Mouse (Mus musculus) mesoderm, embryonic 11.5 days (tissue): ENCODE measurements around the gene Chrne.
"Not testable (repeated sequence)": the region's sequence is repeated elsewhere in the genome, so short reads cannot be mapped to it uniquely, and the experiment has no call there.

Source experiments
- DNase-seq: peaks from one replicate; pipeline ENCODE4 v3.0.0-alpha.2; 2012; ENCODE audit warnings: low read depth, low spot score

Chrne gene

DNA sequence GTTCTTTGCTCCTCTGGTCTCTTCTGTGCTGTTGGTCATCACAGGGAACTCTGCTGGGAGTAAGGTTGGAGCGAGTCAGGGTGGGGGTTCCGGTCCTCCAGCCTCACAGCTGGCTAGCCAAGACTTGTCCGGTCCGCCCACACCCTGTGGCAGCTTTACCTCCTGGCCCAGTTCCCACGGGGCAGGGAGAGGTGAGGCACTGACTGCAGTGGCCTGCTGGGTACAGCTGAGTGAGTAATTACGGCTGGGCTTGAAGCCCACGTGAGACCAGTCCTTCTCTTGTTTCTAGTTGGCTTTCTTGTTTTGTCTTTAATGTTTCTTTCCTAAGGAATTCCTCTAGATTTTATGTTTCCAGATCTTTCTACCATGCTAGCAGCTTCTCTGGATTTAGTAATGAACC lies 33.6 kb downstream of the Chrne start:
- no peak for DNase-seq

DNA sequence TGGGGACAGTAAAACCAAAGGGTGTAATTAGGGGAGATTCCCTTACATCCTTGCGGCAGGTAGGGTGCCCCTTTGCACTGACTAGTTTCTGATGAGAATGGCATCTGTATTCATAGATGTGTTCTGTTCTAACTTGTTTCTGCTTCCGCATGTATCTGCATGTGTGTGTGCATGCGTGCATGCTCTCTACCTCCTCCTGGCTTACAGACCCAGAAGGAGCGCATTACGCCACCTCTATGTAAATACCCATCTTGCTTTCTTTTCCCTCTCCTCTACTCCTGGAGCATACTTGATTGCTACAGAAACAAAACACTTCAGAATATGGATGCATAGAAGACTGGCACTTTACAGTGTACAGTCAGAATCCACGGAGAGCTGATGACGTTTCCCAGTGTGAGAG lies 35.2 kb downstream of the Chrne start:
- no peak for DNase-seq

DNA sequence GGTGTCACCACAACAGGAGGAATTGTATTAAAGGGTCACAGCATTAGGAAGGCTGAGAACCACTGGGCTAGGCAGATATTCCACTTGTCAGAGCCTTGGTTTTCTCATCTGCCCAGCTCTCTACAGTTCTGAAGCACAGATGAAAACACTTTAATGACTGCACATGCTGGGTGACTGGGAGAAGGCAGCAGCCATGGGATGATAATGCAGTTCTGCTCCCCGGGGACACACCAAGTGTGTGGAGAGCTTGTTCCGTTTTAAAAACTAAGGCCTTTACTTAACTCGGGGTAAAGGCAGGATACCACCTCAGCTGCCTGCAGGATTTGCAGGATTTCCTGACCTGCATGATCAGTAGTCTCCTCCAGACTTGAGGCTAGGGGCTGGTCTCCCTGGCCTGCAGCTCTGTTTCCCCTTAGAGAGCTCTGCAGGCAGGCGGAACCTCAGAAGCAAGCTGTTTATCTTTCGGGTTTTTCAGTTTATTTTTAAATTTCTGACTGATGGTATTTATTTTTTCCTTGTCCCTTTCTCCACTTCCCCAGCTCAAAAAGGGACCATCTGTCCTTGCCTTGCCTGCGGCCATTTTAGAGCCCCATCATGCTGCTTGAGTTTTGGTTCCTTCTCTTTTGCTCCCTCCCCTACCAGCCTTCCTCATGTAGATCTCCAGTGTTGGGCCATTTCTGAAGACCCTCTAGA lies 35.8 kb downstream of the Chrne start:
- DNase-seq = no peak

DNA sequence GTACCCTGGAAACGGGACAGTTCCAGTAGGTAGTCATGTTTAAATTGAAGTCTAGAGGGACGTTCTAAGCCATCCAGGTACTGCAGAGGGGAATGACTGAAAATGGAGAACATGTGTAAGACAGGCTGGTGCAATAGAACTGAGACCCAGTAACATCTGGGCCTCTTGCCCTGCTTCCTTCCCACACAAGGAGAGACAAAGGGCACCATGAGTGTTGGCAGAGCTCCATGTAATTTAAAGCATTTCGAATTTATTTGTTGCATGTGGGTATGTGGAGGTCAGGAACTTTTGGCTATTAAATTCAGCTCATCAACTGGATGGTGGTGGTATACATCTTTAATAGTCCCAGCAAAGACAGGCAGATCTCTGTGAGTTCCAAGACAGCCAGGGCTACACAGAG lies 36.8 kb downstream of the Chrne start:
- no peak for DNase-seq

DNA sequence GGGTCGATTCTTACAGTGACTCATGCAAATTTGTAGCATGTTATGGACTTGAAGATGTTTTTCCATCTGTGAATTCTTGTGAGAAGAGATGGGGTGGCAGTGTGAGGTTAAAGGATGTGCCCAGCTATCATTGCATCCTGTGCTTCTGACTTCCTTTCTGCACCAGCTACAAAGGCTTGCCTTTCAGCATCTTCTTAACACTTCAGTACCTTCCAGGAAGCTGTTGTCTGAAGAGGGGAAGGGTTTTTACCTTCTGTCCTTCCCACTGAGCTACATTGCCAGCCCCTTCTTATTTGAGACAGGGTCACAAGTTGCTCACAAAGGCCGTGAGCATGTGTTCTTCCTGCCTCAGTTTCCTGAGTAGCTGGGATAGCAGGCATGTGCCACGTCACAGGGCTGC lies 38.1 kb downstream of the Chrne start:
- no peak for DNase-seq

DNA sequence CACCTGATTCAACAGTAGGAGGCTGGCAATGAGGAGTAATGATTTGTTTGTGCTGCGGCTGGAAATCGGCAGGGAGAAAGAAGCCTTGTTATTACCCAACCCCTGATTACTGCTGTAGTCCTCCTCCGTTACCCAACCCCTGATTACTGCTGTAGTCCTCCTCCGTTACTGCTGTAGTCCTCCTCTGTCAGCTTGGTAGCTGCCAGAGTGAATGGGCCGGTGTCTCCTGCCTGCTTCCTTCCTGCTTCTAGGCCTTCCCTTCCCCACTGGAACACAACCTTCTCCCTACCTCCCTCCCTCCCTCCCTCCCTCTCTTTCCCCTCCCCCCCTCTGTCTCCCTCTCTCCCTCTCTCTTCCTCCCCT lies 38.7 kb downstream of the Chrne start:
- no peak for DNase-seq

DNA sequence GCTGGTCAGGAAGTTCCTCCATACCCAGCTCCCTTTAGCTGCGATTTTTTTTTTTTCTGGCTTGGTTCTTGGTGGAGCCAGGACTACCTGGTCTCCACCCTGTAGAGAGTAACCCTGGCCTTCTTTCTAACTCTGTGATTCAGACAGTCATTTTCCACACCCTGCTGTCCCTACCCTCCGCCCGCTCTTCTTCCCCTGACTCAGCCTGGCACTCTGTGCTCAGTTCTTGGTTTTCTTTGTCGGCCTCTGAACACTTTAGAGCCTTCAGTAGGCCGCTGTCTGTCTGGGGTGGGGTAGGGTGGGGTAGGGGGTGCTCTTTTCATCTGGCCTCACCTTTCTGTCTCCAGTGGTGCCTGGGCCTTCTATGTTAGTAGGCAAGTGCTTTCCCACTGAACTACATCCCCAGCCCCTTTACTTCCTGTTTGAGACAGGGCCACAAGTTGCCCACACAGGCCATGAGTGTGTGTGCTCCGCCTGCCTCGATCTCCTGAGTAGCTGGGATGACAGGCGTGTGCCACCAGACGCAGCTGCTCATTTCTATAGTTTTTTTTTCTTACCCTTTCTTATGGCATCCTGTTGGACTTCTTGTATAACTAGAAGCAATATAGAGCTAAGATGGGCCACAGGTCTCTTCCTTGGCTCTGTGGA lies 39.2 kb downstream of the Chrne start:
- DNase-seq = no peak

DNA sequence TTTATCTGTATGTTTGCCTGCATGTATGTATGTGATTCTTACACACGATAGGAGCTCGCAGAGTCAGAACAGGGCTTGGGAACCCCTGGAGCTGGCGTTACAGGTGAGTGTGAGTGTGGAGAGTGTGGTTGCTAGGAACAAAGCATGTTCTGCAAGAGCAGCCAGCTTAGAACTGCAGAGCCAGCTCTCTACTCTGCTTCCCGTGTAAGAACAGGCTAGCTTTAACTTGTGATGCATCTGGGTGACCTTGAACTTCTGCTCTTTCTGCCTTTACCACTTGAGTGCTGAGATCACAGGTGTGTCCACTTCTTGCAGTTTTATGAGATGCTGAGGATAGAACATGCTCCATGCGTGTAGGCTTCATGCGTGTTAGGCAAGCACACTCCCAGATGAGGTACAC lies 40.1 kb downstream of the Chrne start:
- no peak for DNase-seq

DNA sequence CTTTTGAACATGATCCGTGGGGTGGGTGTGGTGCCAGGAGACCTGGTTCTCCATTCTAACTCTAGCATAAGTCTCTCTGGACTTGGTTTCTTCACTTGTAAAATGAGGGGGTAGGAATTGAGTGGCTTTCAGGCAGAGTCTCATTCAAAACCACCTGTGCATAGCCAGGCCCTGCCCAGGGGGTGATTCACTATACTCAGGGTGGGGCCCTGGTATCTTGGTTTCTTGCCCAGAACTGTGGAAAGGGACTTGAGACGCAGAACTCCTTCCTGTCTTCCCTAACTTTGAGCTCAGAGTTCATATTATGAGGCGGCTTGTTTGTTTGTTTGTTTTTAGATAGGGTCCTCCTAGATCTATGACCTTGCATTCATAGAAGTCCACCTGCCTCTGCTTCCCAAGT lies 41.8 kb downstream of the Chrne start:
- DNase-seq = no peak

DNA sequence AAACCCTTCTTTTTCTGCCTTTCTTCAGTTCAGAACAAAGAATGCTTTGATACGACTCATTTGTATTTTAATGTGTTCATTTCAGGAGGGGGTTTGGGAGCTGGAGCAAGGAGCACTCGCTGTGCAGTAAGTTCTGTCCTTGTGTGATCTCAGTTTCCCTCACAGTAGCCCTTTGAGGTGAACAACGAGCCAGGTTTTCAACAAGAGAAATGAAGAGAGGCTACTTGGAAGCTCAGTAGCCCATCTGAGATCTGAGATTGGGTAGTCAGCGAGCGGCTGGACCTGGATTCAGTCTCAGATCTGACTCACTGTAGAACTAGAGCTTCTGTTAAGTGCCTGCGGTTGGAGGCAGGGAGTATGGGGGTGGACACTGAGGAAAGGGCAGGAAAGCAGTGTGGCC lies 45.1 kb downstream of the Chrne start:
- DNase-seq = no peak

DNA sequence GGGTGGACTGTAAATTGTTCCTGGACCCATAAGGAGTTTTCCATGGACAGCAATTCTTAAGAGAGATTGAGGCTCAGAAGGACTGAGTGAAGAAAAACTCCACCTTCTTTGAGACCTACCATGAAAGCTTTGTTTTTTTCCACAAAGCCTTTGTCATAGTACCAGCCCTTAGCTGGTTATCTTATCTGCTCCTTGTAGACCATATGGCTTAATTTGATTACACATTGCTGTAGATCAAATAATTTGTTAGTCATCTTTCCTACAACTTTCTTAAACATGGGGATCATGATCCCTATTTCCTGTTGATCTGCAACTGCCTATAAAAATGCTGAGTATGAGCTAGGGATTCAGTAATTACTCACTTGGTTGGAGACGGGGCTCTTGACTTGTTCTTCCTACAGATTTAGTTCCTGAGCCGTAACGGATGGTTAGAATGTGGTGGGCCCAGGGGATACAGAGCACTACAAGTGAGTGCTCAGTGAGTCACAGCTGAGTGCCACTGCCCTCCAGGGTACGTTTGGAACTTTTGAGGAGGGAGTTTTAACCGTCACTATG lies 46.6 kb downstream of the Chrne start:
- no peak for DNase-seq

DNA sequence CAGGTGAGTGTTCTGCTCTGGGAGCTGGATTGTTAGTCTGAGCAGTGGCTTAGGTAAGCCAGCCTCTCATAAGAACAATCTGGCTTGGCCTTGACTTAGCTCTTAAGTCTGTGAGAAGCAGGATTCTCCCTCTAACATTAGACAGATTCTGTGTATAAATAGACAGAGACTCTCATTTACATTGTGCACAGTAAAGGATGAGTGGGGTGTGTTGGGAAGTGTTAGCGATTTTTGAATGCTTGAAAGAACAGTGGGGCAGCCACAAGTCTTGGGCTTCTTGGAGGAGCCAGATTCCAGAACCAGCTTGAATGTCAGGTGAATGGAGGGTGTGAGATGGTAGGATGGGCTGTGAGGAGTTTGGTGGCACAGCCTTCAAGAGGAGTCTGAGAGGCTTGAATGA lies 47.4 kb downstream of the Chrne start:
- DNase-seq = no peak

DNA sequence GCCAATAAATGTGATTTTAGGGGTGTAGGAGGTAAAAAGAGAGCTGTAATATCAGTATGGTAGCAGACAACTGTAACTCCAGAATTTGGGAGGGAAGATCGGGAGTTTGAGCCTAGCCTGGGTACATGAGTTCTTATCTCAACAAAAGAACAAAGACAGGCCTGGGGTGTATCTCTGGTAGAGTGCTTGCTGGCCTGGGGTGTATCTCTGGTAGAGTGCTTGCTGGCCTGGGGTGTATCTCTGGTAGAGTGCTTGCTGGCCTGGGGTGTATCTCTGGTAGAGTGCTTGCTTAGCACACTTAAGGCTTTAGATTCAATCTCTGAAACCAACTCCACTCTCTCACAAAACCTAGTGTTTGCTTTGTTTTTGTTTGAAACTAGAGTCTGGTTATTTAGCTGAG lies 48.4 kb downstream of the Chrne start:
- DNase-seq = not testable (repeated sequence)

DNA sequence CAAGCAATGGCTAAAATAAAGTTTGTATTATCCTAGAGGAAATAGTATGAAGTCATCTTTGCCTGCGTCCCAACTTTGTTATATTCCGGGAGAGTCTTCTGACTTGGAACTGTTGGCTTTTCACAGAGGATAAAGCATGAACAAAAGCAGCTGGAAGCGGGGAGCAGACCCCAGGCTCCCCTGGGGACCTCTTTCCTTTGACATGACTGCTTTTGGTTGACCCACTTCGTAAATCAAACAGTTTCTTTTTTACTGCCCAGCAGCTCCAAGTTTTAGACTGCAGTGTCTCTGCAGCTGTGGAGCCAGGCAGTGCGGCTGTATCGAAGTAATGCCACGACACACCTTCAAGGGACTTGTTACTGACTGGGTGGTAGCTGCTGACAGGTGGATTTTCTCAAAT lies 52.4 kb downstream of the Chrne start:
- peak; percentile 50 for DNase-seq
